Mouse (Mus musculus) stomach, postnatal 0 days (tissue): ENCODE measurements around the gene Ubac1. TPM values are rescaled to one million over a fixed set of nuclear protein-coding genes. Genes with fewer than 3 reads are reported as not detected.

Experiments
- ATAC-seq: fragments of 200-750 bp; cut with Nextera tagmentation; 2 replicates; pipeline ENCODE4 v1.8.0; 2017; ENCODE audit not compliant: low FRiP score, low TSS enrichment
- DNase-seq: peaks from one replicate; pipeline ENCODE4 v3.0.0-alpha.2; 2016; ENCODE audit warnings: low spot score
- H3K27ac ChIP-seq: fragments of 300-500 bp; sonication (generic); replicated peaks from 2 replicates; pipeline ENCODE4 v1.5.1; 2014; ENCODE audit warnings: mild to moderate bottlenecking, control low read depth
- H3K27me3 ChIP-seq: fragments of 300-500 bp; sonication (generic); 2 replicates; pipeline ENCODE4 v1.6.1; 2014; ENCODE audit warnings: low read length; ENCODE audit not compliant: control insufficient read depth, insufficient read depth
- H3K36me3 ChIP-seq: fragments of 300-500 bp; sonication (generic); 2 replicates; pipeline ENCODE4 v1.6.1; 2014; ENCODE audit warnings: low read length, mixed read lengths; ENCODE audit not compliant: control insufficient read depth, insufficient read depth
- H3K4me1 ChIP-seq: fragments of 300-500 bp; sonication (generic); replicated peaks from 2 replicates; pipeline ENCODE4 v1.6.1; 2014; ENCODE audit warnings: antibody characterized with exemption; ENCODE audit not compliant: control insufficient read depth, insufficient read depth
- H3K4me2 ChIP-seq: fragments of 300-500 bp; sonication (generic); replicated peaks from 2 replicates; pipeline ENCODE4 v1.6.1; 2014; ENCODE audit warnings: low read depth, mild to moderate bottlenecking, control low read depth, moderate library complexity
- H3K4me3 ChIP-seq: fragments of 300-500 bp; sonication (generic); 2 replicates; pipeline ENCODE4 v1.5.1; 2014; ENCODE audit warnings: low read depth, low read length, control low read depth
- H3K9ac ChIP-seq: fragments of 300-500 bp; sonication (generic); 2 replicates; pipeline ENCODE4 v1.6.1; 2014; ENCODE audit warnings: mild to moderate bottlenecking, low read length, control low read depth, mixed read lengths
- H3K9me3 ChIP-seq: fragments of 300-500 bp; sonication (generic); 2 replicates; pipeline ENCODE4 v1.6.1; 2016; ENCODE audit warnings: low read length; ENCODE audit not compliant: control insufficient read depth
- CTCF ChIP-seq: IDR thresholded peaks from 2 replicates; pipeline ENCODE4 v1.5.1; 2016; ENCODE audit warnings: antibody characterized with exemption, low read depth, mild to moderate bottlenecking, moderate library complexity
- EP300 ChIP-seq: optimal IDR thresholded peaks from 2 replicates; pipeline ENCODE3; 2016; ENCODE audit warnings: antibody characterized with exemption
- WGBS: fragments of 180-500 bp; shearing (Covaris S2); extraction: QIAGEN DNeasy Blood & Tissue Kit; methylation state at CpG from one replicate; pipeline ENCODE4 v1.1.7; 2014; 5-methylcytosine and 5-hydroxymethylcytosine counted together
- polyA plus RNA-seq: library from polyadenylated mRNA; unstranded; fragments of >200 nt; fragmentation: Nextera tagmentation; extraction: Ambion mirVana; gene quantifications from 2 replicates; pipeline ENCODE4 v1.2.1, GENCODE M21; 2015

The Ubac1 gene
- polyA plus RNA-seq, 1 experiment from 2014 or later, result 49.1 TPM

GRCm38 (mm10) chr2:25986601-25987000 is 34.9 kb downstream of the Ubac1 start:
- WGBS, result 68% methylated on average over 5 of the region's 5 CpGs
- Histone ChIP-seq H3K9me3 (no peaks in the 10 kb centered on the region), H3K4me1 (no peaks in the 10 kb centered on the region; the same call in 1 of the 2 replicates), H3K27ac (no peak overlapping the region), H3K4me2 (no peak overlapping the region), H3K9ac (no peak overlapping the region), H3K36me3 (no peaks in the 10 kb centered on the region), H3K27me3 (no peaks in the 10 kb centered on the region), H3K4me3 (no peak overlapping the region)
- ATAC-seq (no peak), DNase-seq (no peak)
- no peak for TF ChIP-seq EP300
- no peak for TF ChIP-seq CTCF

- Histone ChIP-seq H3K36me3 (no peaks in the 10 kb centered on the region), H3K4me3 (peak within 1 kb of the TSS; percentile 91), H3K9me3 (no peaks in the 10 kb centered on the region), H3K9ac (peak within 1 kb of the TSS; percentile 93), H3K4me2 (peak within 1 kb of the TSS; percentile 92), H3K27me3 (no peaks in the 10 kb centered on the region), H3K27ac (peak within 1 kb of the TSS; percentile 84), H3K4me1 (peaks cover 3% of the 10 kb centered on the region; the same call in 1 of the 2 replicates)
- TF ChIP-seq CTCF (no peak), EP300 (no peak)
- under 1% methylated on average over 31 of the region's 64 CpGs for WGBS
- DNase-seq (peak; percentile 100), ATAC-seq (peak; percentile 100)
Measured at GRCm38 (mm10) chr2:25983159-25983907, 38.2 kb downstream of the Ubac1 start, which contains the start of gene Camsap1. TSS of gene Camsap1 (minus strand) at chr2:25983282.

- peak overlapping the region; percentile 84 for H3K27ac ChIP-seq
- H3K9ac ChIP-seq, result peak overlapping the region; percentile 93
- no peaks in the 10 kb centered on the region for H3K36me3 ChIP-seq
- H3K9me3 ChIP-seq, result no peaks in the 10 kb centered on the region
- under 1% methylated on average over 70 of the region's 76 CpGs for WGBS
- H3K27me3 ChIP-seq, result no peaks in the 10 kb centered on the region
- peak; percentile 6 for ATAC-seq
- no peak for DNase-seq
- peak overlapping the region; percentile 91 for H3K4me3 ChIP-seq
- H3K4me2 ChIP-seq, result peak overlapping the region; percentile 92
- no peak for TF ChIP-seq CTCF
- no peak for TF ChIP-seq EP300
- peaks cover 3% of the 10 kb centered on the region; the same call in 1 of the 2 replicates for H3K4me1 ChIP-seq
Measured at GRCm38 (mm10) chr2:25982426-25983091, 39.0 kb downstream of the Ubac1 start.

- H3K4me3 ChIP-seq, result peak overlapping the region; percentile 91
- no peaks in the 10 kb centered on the region for H3K36me3 ChIP-seq
- ATAC-seq, result no peak
- TF ChIP-seq CTCF (no peak), EP300 (no peak)
- 0 out of 2 replicates have a peak overlapping the region, but pooled peaks have one; percentile 18 for H3K27ac ChIP-seq
- H3K4me1 ChIP-seq, result peaks cover 3% of the 10 kb centered on the region; the same call in 1 of the 2 replicates
- peak overlapping the region; percentile 93 for H3K9ac ChIP-seq
- WGBS, result under 1% methylated on average over 16 of the region's 16 CpGs
- peak; percentile 65 for DNase-seq
- no peaks in the 10 kb centered on the region for H3K9me3 ChIP-seq
- peak overlapping the region; percentile 92 for H3K4me2 ChIP-seq
- H3K27me3 ChIP-seq, result no peaks in the 10 kb centered on the region
Measured at GRCm38 (mm10) chr2:25982052-25982425, 39.5 kb downstream of the Ubac1 start.

- Histone ChIP-seq H3K36me3 (no peaks in the 10 kb centered on the region), H3K4me2 (no peak overlapping the region), H3K27me3 (no peaks in the 10 kb centered on the region), H3K4me1 (peaks cover 3% of the 10 kb centered on the region; the same call in 1 of the 2 replicates), H3K9ac (no peak overlapping the region), H3K9me3 (no peaks in the 10 kb centered on the region), H3K4me3 (no peak overlapping the region), H3K27ac (no peak overlapping the region)
- DNase-seq (no peak), ATAC-seq (no peak)
- 78% methylated on average over 4 of the region's 4 CpGs for WGBS
- no peak for TF ChIP-seq EP300
- no peak for TF ChIP-seq CTCF
Measured at GRCm38 (mm10) chr2:25978997-25979396, 42.5 kb downstream of the Ubac1 start.
